Mouse (Mus musculus): ENCODE data around the gene Iqcf3.

DNA sequence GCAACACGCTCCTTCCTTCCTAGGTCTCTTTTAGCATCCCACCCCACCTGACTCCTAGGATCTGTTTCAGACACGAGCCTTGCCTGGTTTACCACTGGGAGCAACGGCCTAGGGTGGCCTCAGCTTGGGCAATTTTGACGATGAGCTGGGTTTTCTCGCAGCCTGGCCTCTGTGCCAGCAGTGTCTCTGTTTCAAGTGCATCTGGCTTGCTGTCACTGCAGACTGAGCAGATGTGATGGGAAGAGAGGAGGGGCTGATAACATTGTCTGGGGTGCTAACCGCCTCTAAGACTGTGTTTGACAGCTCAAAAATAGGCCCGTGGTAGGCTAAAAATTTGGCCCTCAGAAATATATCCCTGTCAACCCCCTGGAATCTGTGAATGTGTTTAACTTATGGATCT, 34.4 kb upstream of the Iqcf3 start:
- TF ChIP-seq CTCF (IDR thresholded peaks at IDR 0.05; ENCODE audit: insufficient read depth, low read depth, low read length) (no peak), POLR2A (IDR thresholded peaks at IDR 0.05; ENCODE audit: insufficient read depth, low read depth, low read length) (no peak)
